Mouse (Mus musculus) cortical plate, adult 2 months (tissue): ENCODE measurements around the gene Phf14. TPM values are rescaled to one million over a fixed set of nuclear protein-coding genes. Genes with fewer than 3 reads are reported as not detected.
"Not testable (repeated sequence)": the region's sequence is repeated elsewhere in the genome, so short reads cannot be mapped to it uniquely, and the experiment has no call there.

Experiments
- H3K27ac ChIP-seq: fragments of 200-500 bp; 2 replicates; pipeline ENCODE4 v1.5.1; 2012; ENCODE audit warnings: low read length, control low read depth, inconsistent platforms; ENCODE audit not compliant: insufficient read depth
- H3K4me1 ChIP-seq: fragments of 200-500 bp; 2 replicates; pipeline ENCODE4 v1.6.1; 2011; ENCODE audit warnings: low read length; ENCODE audit not compliant: control insufficient read depth, insufficient read depth
- H3K4me3 ChIP-seq: fragments of 200-500 bp; 2 replicates; pipeline ENCODE4 v1.5.1; 2011; ENCODE audit warnings: mild to moderate bottlenecking, low read length, control low read depth; ENCODE audit not compliant: insufficient read depth
- CTCF ChIP-seq: fragments of 200-500 bp; IDR thresholded peaks from 2 replicates; pipeline ENCODE4 v1.5.1; 2011; ENCODE audit warnings: mild to moderate bottlenecking, control low read depth, low read length; ENCODE audit not compliant: insufficient read depth; ENCODE audit errors: extremely low read depth
- POLR2A ChIP-seq: fragments of 200-500 bp; IDR thresholded peaks from 2 replicates; pipeline ENCODE4 v1.6.1; 2011; ENCODE audit warnings: mild to moderate bottlenecking, low read length, control low read depth; ENCODE audit not compliant: insufficient read depth; ENCODE audit errors: extremely low read depth
- polyA plus RNA-seq: library from polyadenylated mRNA; depleted of rRNA; stranded (reverse); fragments of >200 nt; gene quantifications from 2 replicates; pipeline ENCODE4 v1.2.3, GENCODE M21; 2012; rRNA removed

Phf14 gene
- 47.8 and 50.5 TPM in 2 replicates for polyA plus RNA-seq

DNA sequence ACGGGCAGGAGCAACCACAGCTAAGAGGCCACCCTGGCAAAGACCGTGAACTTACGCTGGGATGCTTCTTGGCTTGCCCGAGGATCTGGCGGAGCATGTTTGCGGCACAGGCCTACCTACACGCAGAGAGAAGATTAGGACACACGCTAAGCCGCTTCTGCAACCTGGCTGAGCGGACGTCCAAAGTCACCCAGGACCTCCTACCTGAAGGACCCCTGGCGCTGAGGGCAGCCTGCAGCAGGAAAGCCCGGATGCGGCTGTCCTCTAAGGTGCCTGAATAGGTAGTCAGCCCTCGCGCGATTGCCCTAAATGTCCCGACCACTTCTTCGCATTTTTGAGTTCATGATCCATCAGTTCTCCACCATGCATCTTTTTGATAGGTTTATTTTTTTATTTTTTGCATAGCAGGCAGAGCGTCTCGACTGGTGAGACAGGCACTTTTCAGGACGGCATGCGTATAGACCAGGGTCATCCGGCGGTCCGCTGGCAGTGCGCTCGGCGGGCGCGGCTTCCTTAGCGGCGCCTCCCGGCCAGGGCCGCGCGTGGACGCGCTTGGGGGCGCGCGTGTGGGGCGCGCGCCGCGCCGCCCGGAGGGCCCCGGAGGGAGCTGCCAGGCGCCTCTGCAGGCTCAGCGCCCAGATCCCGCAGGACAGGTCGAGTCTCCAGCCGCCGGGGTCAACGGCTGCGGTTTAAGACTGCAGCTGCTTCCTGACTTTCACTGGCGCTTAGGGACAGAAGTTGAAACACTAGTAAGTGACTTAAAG, at the start of gene Phf14, which contains the start of gene Ndufa4:
Phf14 (plus strand) TSS at position 541 of the 764 bp plus-strand sequence.
Ndufa4 (minus strand) TSS at position 229 of the 764 bp plus-strand sequence.
- Histone ChIP-seq H3K27ac (peak within 1 kb of the TSS; percentile 66), H3K4me1 (peaks cover 8% of the 10 kb centered on the region), H3K4me3 (peak within 1 kb of the TSS; percentile 87)
- TF ChIP-seq CTCF, result no peak
- peak; percentile 94 for TF ChIP-seq POLR2A

DNA sequence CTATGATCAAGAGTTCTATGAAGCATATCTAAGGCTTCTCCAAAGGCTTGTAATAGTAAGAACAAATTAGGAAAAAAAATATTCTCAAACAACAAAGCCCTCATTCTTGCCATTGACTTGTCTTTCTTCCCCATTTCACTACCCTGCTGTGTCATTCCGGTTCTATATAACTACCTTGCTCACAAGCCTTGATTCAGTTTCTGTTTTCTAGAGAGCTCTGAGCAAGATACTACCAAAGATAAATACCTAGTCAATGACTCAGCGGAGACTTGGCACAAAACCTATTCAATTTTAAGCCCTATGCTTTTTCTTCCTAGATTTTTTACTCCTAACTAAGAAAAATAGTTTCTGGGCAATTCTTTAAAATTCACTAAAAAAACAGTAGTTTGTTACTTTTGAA, 32.2 kb upstream of the Phf14 start:
- not testable (repeated sequence) for H3K27ac ChIP-seq, H3K4me1 ChIP-seq, H3K4me3 ChIP-seq

- TF ChIP-seq POLR2A (no peak), CTCF (no peak)
- no peak overlapping the region for H3K27ac ChIP-seq
- no peak overlapping the region for H3K4me3 ChIP-seq
- H3K4me1 ChIP-seq, result peaks cover 5% of the 10 kb centered on the region
These were observed 6.7 kb upstream of the Phf14 start for GRCm38 (mm10) chr6:11900809-11901310.

- TF ChIP-seq CTCF, result no peak
- TF ChIP-seq POLR2A, result no peak
- Histone ChIP-seq H3K4me1 (peaks cover 8% of the 10 kb centered on the region), H3K4me3 (peak overlapping the region; percentile 87), H3K27ac (peak overlapping the region; percentile 66)
These were observed 730 bp upstream of the Phf14 start for GRCm38 (mm10) chr6:11906890-11907268.

- TF ChIP-seq CTCF (no peak), POLR2A (no peak)
- Histone ChIP-seq H3K4me3 (peak overlapping the region; percentile 87; the same call in 1 of the 2 replicates), H3K4me1 (peaks cover 8% of the 10 kb centered on the region), H3K27ac (no peak overlapping the region)
These were observed 561 bp downstream of the Phf14 start for GRCm38 (mm10) chr6:11908170-11908569.

- peak overlapping the region; percentile 18; the same call in 1 of the 2 replicates for H3K27ac ChIP-seq
- TF ChIP-seq CTCF, result no peak
- peak; percentile 84 for TF ChIP-seq POLR2A
- H3K4me3 ChIP-seq, result peak overlapping the region; percentile 98
- peaks cover 6% of the 10 kb centered on the region for H3K4me1 ChIP-seq
These were observed 18.0 kb downstream of the Phf14 start for GRCm38 (mm10) chr6:11925496-11926041.

- TF ChIP-seq POLR2A (0 out of 2 replicates have a peak, but pooled peaks have one; percentile 10), CTCF (no peak)
- peak overlapping the region; percentile 39; the same call in 1 of the 2 replicates for H3K27ac ChIP-seq
- H3K4me3 ChIP-seq, result peak overlapping the region; percentile 98
- H3K4me1 ChIP-seq, result peaks cover 6% of the 10 kb centered on the region
These were observed 18.5 kb downstream of the Phf14 start for GRCm38 (mm10) chr6:11926082-11926595.

DNA sequence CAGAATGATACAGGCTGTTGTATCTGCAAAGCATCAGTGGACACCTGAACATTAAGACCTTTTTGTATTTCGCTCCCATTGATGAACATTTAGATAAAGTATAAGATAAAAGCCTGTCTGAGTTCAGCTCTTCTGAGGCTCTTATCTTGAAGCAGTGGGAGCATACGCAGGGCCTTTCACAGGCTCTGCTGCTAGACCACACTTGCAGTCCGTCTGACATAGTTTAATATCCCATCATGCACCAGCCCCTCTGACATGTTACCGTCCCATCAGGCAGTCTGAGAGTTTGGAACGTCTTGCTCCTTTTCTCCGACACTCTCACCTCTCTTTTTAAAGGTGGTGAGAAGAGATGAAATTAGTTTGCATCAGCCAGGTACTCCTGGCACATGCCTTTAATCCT, 19.9 kb downstream of the Phf14 start:
- Histone ChIP-seq H3K4me3 (no peak overlapping the region; the same call in 1 of the 2 replicates), H3K4me1 (peaks cover 6% of the 10 kb centered on the region), H3K27ac (no peak overlapping the region)
- TF ChIP-seq POLR2A, result no peak

DNA sequence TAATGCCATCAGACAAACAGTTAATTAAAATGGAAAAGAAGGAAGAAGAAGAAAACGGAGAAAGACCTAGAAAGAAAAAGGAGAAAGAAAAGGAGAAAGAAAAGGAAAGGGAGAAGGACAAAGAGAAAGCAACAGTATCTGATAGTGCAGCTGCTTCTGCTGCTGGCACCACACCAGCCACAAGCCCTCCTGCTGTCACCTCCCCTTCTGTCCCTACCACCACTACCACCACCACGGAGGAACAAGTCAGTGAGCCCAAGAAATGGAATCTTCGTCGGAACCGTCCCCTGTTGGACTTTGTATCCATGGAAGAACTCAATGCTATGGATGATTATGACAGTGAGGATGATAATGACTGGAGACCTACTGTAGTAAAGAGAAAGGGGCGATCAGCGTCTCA, 25.8 kb downstream of the Phf14 start:
- Histone ChIP-seq H3K4me3 (no peak overlapping the region), H3K27ac (no peak overlapping the region), H3K4me1 (no peaks in the 10 kb centered on the region)
- TF ChIP-seq POLR2A (no peak), CTCF (no peak)

DNA sequence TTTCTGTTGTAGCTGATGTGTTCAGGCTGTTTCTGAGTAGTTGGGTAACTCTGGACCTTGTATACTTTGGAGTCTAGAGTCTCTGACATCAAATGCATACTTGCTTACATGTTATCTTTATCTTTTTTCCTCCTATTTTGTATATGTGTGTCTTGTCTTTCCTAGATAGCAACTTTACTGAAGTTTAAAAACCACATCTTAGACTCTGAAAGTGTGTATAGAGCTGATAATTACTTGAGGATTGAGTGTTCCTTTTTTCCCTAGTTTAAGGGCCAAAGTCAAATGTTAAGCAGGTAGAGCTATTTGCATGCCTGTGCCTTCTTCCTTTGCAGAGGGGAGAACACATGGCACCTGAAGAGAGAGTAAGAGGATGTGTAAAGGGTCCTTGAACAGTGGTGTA, 33.3 kb downstream of the Phf14 start:
- Histone ChIP-seq H3K4me3 (no peak overlapping the region), H3K4me1 (no peaks in the 10 kb centered on the region), H3K27ac (no peak overlapping the region)
- no peak for TF ChIP-seq CTCF
- TF ChIP-seq POLR2A, result no peak
